Mouse (Mus musculus) small intestine, adult 2 months (tissue): ENCODE data around the gene Ankfy1.

ENCODE experiments used
- CTCF ChIP-seq: fragments of 200-500 bp; IDR thresholded peaks from 2 replicates; pipeline ENCODE4 v1.5.1; 2012; ENCODE audit warnings: low read depth, mild to moderate bottlenecking, control low read depth, inconsistent platforms, low read length, moderate library complexity, mixed read lengths; ENCODE audit not compliant: insufficient replicate concordance, insufficient read length; ENCODE audit errors: extremely low read depth
- POLR2A ChIP-seq: fragments of 200-500 bp; IDR thresholded peaks from 2 replicates; pipeline ENCODE4 v1.6.1; 2012; ENCODE audit warnings: low read depth, mild to moderate bottlenecking, control low read depth, inconsistent platforms, low read length, moderate library complexity

GRCm38 (mm10) chr11:72803038-72803437 lies 113.2 kb downstream of the Ankfy1 start:
- TF ChIP-seq CTCF (no peak), POLR2A (no peak)
